Mouse (Mus musculus): ENCODE measurements around the gene Traf5.

- TF ChIP-seq CTCF (IDR thresholded peaks at IDR 0.05; ENCODE audit: insufficient read depth, low read length) (no peak), POLR2A (IDR thresholded peaks at IDR 0.05; ENCODE audit: borderline replicate concordance, extremely low read depth, low read depth, low read length) (no peak)
Measured at GRCm38 (mm10) chr1:192076796-192077535, 15.4 kb downstream of the Traf5 start.
